Mouse (Mus musculus): ENCODE measurements around the gene Tut1. TPM values are rescaled to one million over a fixed set of nuclear protein-coding genes. Genes with fewer than 3 reads are reported as not detected.

The Tut1 gene
- polyA plus RNA-seq, 1 experiment from 2014 or later: 19.9 TPM

GRCm38 (mm10) chr19:8990432-8991102, 36.9 kb downstream of the Tut1 start:
- H3K27me3 ChIP-seq (ENCODE audit: insufficient read depth, low read length): no peaks in the 10 kb centered on the region
- ATAC-seq (replicated peaks; ENCODE audit: low FRiP score, low read depth) (peak; percentile 50), DNase-seq (ENCODE audit: low spot score) (no peak)
- H3K36me3 ChIP-seq (ENCODE audit: insufficient read depth, low read length): no peaks in the 10 kb centered on the region
- peaks cover 25% of the 10 kb centered on the region; the same call in 1 of the 2 replicates for H3K4me1 ChIP-seq (replicated peaks; ENCODE audit: insufficient read depth, low read length)
- WGBS: 15% methylated on average over 15 of the region's 15 CpGs
- peak overlapping the region; percentile 90 for H3K4me2 ChIP-seq (ENCODE audit: low read length)
- peak overlapping the region; percentile 86 for H3K9ac ChIP-seq (ENCODE audit: low read depth, low read length)
- H3K9me3 ChIP-seq (replicated peaks; ENCODE audit: low read length): no peaks in the 10 kb centered on the region
- peak overlapping the region; percentile 94 for H3K27ac ChIP-seq
- TF ChIP-seq CTCF (IDR thresholded peaks at IDR 0.05; ENCODE audit: low read depth): no peak
- peak overlapping the region; percentile 79 for H3K4me3 ChIP-seq (replicated peaks; ENCODE audit: low read depth, low read length)

- WGBS: 65% methylated on average over 4 of the region's 4 CpGs
- ATAC-seq (replicated peaks; ENCODE audit: low FRiP score, low read depth) (no peak), DNase-seq (ENCODE audit: low spot score) (no peak)
- Histone ChIP-seq H3K9ac (ENCODE audit: low read depth, low read length) (peak overlapping the region; percentile 86; the same call in 1 of the 2 replicates), H3K4me3 (replicated peaks; ENCODE audit: low read depth, low read length) (peak overlapping the region; percentile 79), H3K4me1 (replicated peaks; ENCODE audit: insufficient read depth, low read length) (peaks cover 25% of the 10 kb centered on the region; the same call in 1 of the 2 replicates), H3K36me3 (ENCODE audit: insufficient read depth, low read length) (no peaks in the 10 kb centered on the region), H3K4me2 (ENCODE audit: low read length) (peak overlapping the region; percentile 90), H3K9me3 (replicated peaks; ENCODE audit: low read length) (no peaks in the 10 kb centered on the region), H3K27me3 (ENCODE audit: insufficient read depth, low read length) (no peaks in the 10 kb centered on the region), H3K27ac (peak overlapping the region; percentile 94)
- TF ChIP-seq CTCF (IDR thresholded peaks at IDR 0.05; ENCODE audit: low read depth): no peak
Observed at GRCm38 (mm10) chr19:8991245-8991870, 37.7 kb downstream of the Tut1 start.

DNA sequence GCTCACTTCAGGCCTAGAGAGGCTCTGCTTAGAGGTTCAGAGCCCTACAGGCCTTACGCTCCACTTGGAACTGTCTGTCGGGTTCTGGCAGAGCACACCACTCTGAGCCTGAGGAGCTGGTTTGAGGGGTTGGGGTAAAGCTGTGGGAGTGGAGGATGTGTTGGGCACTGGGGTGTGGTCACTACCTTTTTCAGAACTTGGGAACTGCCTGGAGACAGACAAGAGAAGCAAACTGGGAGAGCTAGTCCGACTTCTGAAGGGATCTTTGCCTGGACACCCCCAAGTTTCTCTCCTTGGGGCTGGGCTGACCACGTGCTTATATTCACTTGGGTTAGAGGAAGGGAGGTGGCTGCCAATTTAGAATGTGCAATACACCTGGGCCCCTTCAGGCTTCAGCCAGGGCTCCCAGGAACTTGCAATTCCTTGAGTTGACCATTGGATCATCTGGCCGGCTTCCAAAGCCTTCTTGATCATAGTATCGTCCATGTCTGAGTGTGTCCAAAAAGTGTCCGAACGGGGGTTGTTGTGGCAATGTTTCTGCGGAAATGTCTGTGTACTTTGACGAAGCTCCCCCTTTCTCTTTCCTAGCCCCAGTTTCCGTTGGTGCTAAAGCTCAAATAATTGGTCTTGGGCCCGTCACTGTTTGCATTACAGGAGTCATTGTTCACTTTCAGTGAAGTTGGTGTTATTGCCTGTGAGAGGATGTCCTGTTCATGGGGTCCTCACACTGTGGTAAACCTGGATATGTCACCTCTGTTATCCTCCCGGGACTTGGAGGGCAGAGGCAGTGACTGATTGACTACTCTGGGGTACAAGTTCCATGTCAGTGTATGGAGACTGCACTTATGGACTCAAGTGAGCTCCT, 38.5 kb downstream of the Tut1 start:
- no peaks in the 10 kb centered on the region for H3K27me3 ChIP-seq (ENCODE audit: insufficient read depth, low read length)
- 0 out of 2 replicates have a peak overlapping the region, but pooled peaks have one; percentile 3 for H3K4me3 ChIP-seq (replicated peaks; ENCODE audit: low read depth, low read length)
- 65% methylated on average over 13 of the region's 13 CpGs for WGBS
- no peak for DNase-seq (ENCODE audit: low spot score)
- H3K4me2 ChIP-seq (ENCODE audit: low read length): peak overlapping the region; percentile 90
- peak overlapping the region; percentile 35; the same call in 1 of the 2 replicates for H3K9ac ChIP-seq (ENCODE audit: low read depth, low read length)
- H3K4me1 ChIP-seq (replicated peaks; ENCODE audit: insufficient read depth, low read length): peaks cover 29% of the 10 kb centered on the region; the same call in 1 of the 2 replicates
- H3K27ac ChIP-seq: peak overlapping the region; percentile 94
- H3K36me3 ChIP-seq (ENCODE audit: insufficient read depth, low read length): no peaks in the 10 kb centered on the region
- no peak for TF ChIP-seq CTCF (IDR thresholded peaks at IDR 0.05; ENCODE audit: low read depth)
- H3K9me3 ChIP-seq (replicated peaks; ENCODE audit: low read length): no peaks in the 10 kb centered on the region
- no peak for ATAC-seq (replicated peaks; ENCODE audit: low FRiP score, low read depth)

GRCm38 (mm10) chr19:8992769-8993624, 39.4 kb downstream of the Tut1 start:
- DNase-seq (ENCODE audit: low spot score): peak; percentile 94
- Histone ChIP-seq H3K9ac (ENCODE audit: low read depth, low read length) (peak overlapping the region; percentile 35; the same call in 1 of the 2 replicates), H3K27me3 (ENCODE audit: insufficient read depth, low read length) (no peaks in the 10 kb centered on the region), H3K4me2 (ENCODE audit: low read length) (peak overlapping the region; percentile 90), H3K4me1 (replicated peaks; ENCODE audit: insufficient read depth, low read length) (peaks cover 38% of the 10 kb centered on the region; the same call in 1 of the 2 replicates), H3K9me3 (replicated peaks; ENCODE audit: low read length) (no peaks in the 10 kb centered on the region), H3K4me3 (replicated peaks; ENCODE audit: low read depth, low read length) (no peak overlapping the region), H3K27ac (peak overlapping the region; percentile 94), H3K36me3 (ENCODE audit: insufficient read depth, low read length) (no peaks in the 10 kb centered on the region)
- 0 out of 2 replicates have a peak, but pooled peaks have one; percentile 6 for ATAC-seq (replicated peaks; ENCODE audit: low FRiP score, low read depth)
- 24% methylated on average over 12 of the region's 12 CpGs for WGBS
- TF ChIP-seq CTCF (IDR thresholded peaks at IDR 0.05; ENCODE audit: low read depth): peak; percentile 86

GRCm38 (mm10) chr19:8993625-8993912, 39.9 kb downstream of the Tut1 start:
- H3K9ac ChIP-seq (ENCODE audit: low read depth, low read length): no peak overlapping the region
- DNase-seq (ENCODE audit: low spot score): no peak
- no peaks in the 10 kb centered on the region for H3K27me3 ChIP-seq (ENCODE audit: insufficient read depth, low read length)
- 0 out of 2 replicates have a peak overlapping the region, but pooled peaks have one; percentile 5 for H3K27ac ChIP-seq
- no peak for TF ChIP-seq CTCF (IDR thresholded peaks at IDR 0.05; ENCODE audit: low read depth)
- H3K9me3 ChIP-seq (replicated peaks; ENCODE audit: low read length): no peaks in the 10 kb centered on the region
- WGBS: 55% methylated on average over 2 of the region's 2 CpGs
- no peak for ATAC-seq (replicated peaks; ENCODE audit: low FRiP score, low read depth)
- H3K36me3 ChIP-seq (ENCODE audit: insufficient read depth, low read length): no peaks in the 10 kb centered on the region
- H3K4me2 ChIP-seq (ENCODE audit: low read length): no peak overlapping the region; the same call in 1 of the 2 replicates
- peaks cover 41% of the 10 kb centered on the region; the same call in 1 of the 2 replicates for H3K4me1 ChIP-seq (replicated peaks; ENCODE audit: insufficient read depth, low read length)
- no peak overlapping the region for H3K4me3 ChIP-seq (replicated peaks; ENCODE audit: low read depth, low read length)

Data from kidney, postnatal 0 days (tissue).